Mouse (Mus musculus): ENCODE measurements around the gene Gm1604a.
"Not testable (repeated sequence)": the region's sequence is repeated elsewhere in the genome, so short reads cannot be mapped to it uniquely, and the experiment has no call there.

Gene Gm1604a

DNA sequence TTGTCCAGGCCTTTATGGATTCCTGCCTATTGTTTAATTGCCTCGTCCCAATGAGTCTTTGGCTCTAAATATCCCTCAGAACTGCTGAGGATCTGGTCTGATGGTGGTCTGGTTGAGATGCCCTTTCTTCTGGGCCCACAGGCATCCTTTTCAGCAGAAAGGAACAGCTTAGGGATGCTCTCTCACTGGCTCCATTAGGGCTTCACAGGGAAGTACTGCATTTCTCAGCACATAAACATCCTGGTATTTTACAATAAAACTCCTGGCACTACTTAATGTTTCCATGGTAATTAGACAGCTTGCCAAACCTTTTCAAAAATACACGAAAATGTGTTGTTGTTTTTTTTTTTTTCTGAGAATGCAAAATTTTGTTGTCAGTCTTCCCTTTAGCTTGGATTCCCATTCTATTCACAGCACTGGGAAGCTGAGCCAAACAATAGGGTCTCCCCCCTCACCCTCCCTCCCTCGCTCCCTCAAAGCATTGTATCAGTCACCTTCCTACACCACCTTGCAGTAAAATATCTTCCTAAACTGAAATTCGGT, 43.7 kb downstream of the Gm1604a start:
- not testable (repeated sequence) for DNase-seq (ENCODE audit: extremely low spot score)

DNA sequence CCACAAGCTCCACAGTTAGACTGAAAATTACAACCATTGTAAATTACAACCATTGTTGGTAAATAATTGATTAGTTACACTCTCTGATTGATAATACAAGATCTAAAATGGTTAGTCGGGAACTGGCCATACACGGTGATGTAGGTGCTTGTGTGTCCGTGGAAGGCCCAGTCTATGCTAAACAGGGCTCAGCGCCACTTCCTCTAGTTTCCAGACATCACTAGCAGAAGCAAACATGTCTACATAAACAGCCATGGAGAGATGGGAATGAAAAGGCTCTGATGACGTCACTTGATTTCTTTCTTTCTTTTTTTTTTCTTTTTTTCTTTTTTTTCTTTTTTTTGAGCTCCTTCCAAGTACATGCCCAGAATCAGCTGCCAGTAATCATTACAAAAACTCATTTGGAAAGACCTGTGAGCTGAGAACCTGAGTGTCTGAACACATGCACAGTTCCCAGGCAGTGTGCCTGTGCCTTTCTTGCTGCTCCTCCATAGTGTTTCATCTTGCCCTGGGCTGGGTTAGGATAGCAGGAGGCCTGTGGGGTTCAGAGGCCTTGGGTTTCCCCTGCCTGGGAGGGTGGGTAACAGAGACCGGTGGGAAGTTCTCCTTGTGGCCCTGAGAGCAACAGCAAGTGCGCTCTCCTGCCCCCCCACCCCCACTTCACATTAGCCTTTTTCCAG, 44.3 kb downstream of the Gm1604a start:
- not testable (repeated sequence) for DNase-seq (ENCODE audit: extremely low spot score)

DNA sequence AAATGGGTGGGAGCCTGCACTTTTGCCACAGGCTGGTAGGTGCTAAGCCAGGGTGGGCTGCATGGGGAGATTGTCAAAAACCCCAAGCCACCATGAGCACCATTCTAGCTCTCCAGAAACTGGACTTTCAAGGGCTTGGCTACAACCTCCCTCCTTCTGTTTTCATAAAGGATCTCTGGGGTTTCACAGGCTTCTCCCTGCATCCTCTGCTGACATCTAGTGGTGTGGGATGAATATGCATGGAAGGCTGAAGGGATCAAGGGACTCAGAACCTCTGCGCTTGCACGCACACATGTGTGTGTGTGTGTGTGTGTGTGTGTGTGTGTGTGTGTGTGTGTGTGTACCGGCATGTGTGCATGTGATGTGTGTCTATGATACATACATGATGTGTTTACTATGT, 49.1 kb downstream of the Gm1604a start:
- DNase-seq (ENCODE audit: extremely low spot score): not testable (repeated sequence)

DNA sequence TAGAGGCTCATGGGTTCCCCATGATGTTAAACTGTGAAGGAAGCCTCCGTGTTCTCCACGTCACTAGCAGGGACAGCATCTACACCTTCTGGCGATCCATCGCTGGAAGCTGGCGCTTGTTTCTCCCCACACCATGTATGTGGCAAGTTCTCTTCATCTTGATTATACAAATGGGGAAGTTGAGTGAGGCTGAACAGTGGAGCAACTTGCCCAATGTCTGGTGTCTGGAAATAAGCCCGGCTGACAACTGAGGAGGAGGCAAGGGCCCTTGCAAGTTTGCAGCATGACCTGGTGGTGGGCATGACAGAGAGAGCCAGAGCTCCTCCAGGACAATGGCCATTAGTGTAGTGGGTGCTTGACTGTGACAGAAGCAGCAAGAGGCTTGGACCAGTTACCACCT, 50.2 kb downstream of the Gm1604a start:
- not testable (repeated sequence) for DNase-seq (ENCODE audit: extremely low spot score)

DNA sequence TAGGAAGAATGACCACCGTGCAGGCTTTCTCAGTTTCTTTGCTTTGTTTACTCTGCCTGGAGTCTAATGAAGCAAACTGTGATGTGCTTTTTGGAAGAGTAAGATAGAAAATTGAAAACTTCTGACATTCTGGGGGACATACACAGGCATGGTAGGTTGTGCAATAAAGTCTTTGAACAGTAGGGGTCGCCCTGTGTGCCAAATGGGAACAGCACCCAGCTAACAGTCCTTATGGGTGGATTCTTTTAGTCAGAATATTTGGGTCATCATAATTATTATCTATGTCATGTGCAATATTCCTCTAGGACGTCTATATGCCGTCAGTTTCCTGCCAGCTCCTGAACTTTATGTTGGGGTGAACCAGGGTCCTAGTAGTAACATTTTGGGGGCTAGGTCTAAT, 54.2 kb downstream of the Gm1604a start:
- DNase-seq (ENCODE audit: extremely low spot score): not testable (repeated sequence)

DNA sequence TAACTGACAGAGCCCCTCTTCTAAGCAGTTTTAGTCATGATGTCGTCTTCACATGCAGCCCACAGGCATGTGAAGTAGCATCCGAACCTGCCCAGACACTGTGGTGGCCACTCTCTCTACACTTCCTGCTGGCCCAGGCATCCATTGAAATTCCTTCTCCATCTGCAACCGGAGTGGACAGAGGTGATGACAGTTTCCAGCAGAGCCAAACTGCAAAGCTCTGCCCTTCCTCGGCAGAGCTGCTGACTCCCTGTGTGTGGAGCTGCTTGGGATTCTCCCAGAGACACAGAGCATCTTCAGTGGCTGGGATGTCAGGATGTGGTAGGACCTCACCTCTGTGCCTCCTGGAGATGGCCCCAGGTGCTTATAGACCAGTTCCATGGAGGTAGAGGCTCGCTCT, 59.2 kb downstream of the Gm1604a start:
- DNase-seq (ENCODE audit: extremely low spot score): not testable (repeated sequence)

DNA sequence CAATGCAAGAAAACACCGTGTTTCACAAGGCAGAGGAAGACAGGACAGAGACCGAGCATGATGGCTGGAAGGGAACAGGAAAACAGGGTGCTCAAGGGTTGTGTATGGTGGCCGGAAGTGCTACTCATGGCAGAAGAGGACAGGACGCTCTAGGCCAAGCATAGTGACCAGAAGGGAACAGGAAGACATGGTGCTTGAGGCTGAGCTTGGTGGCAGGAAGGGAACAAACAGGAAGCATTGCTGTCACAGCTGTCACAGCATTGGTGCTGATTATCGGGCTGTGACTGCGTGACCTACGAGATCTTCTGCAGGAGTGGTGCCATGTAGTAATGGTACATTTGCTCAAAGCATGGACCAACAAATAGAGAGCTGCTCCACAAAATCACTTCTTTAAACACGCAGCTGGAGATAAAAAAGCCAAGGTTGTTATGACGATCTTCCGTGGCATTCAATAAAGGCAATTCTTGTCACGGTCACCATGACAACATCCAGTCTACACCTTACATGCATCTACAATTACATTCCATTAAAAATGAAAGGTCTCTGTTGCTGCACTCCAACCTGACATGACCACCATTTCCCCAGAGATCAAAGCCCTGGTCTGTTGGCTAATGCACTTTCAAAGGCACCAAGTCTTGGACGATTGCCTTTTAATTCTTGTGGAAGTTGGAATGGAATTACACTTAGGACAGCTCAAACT, 60.3 kb downstream of the Gm1604a start:
- DNase-seq (ENCODE audit: extremely low spot score): not testable (repeated sequence)

DNA sequence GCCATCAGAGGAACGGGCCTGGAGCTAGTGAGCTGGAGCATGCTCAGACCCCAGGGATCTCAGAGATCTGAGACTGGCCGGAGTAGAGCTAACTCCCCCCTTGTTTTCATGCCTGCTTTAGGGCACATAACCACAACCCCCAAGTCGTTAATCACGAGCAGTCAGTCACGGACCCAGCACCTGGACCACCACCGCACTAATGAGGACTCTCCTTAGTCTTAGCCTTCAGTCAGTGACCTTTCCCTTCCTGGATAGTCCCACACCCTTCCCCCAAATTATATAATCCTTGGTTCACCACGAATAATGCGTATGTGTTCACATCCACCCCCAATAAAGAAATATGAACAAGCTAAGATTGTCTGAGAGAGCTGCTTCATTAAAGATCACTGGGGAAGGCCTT, 61.5 kb downstream of the Gm1604a start:
- DNase-seq (ENCODE audit: extremely low spot score): peak; percentile 0

DNA sequence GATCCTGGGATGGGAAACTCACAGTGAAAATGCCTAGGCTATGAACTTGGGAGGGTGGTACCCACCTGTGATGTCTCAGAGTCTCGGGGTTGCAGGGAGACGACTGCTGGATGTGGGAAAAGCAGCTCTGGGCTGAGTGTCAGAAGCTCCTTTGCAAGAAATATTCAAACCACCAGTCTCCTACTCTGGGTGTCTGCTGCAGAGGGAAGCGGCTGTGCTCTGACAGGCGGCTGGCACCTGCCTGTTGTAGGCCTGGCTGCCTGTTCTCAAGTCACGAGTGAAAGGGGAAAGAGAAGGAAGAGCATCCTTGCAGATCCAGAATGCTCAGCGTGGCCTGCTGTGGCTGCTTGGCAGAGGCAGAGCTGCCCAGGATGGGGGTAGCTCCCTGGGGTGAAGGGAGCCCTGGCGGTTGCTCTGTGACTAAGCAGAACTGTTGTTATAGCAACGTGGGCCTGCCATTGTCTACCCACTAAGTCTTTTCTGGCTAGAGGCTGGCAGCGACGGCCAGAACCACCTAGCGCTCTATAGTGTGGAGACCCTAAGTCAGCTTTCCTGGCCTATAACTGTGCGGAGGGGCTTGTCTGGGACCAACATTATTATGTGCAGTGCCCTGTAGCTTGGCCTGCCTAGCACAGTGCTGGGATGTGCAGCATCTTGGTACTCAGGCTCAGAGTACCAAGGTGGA, 72.6 kb downstream of the Gm1604a start:
- not testable (repeated sequence) for DNase-seq (ENCODE audit: extremely low spot score)

DNA sequence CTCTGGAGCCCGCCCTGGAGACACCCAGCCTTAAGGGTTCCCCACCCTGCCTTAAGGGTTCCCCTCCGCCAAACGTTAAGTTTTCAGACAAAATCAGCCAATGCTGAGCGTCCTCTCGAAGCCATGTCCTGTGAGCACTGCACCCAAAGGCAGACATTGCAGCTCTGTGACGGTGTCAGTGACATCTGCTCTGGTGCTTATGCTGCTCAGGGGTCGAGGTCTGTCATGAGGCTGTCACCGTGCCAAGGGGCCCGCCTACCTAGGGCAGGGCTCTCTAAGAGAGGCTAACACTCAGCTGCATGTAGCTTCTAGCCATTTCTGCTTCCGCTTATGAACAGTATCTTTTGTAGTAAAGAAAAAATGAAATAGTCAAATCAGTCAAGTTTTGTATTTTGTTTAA, 73.7 kb downstream of the Gm1604a start:
- not testable (repeated sequence) for DNase-seq (ENCODE audit: extremely low spot score)

DNA sequence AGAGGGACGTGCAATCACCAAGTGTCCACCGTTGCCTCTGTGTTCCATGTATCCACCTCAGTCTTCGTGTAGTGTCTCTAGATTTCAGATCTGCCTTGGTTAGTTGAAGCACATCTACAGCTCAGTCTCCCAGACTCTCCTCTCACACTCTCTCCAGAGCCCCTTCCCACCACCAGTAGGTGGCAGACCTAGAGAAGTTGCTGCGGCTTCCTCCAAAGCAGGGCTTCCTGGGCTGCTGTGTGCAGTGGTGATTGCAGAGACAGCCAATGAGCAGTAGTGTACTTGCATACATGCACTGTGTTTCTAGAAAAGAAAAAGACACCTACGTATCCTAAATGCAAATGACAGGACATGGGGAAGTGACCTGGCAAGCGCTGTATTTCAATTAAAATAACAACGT, 77.6 kb downstream of the Gm1604a start:
- not testable (repeated sequence) for DNase-seq (ENCODE audit: extremely low spot score)

DNA sequence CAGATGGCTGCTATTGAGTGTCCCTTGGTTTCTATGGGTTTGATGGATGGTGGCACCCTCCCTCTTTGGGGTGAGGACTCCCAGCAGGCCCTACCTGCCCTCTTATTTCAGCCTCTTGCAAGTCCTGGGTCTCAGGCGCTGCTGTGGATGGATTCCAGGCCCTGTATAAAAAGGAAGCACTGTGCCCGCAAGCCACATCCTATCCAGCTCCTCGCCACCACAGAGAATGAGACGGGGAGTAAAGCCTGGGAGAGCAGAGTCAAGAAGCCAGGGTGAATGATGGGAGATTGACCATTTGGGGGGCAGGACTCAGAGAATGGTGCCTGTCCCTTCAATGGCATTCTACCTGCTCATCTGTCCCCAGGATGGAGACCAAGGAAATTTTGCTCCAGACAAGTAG, 86.3 kb downstream of the Gm1604a start:
- DNase-seq (ENCODE audit: extremely low spot score): not testable (repeated sequence)

DNA sequence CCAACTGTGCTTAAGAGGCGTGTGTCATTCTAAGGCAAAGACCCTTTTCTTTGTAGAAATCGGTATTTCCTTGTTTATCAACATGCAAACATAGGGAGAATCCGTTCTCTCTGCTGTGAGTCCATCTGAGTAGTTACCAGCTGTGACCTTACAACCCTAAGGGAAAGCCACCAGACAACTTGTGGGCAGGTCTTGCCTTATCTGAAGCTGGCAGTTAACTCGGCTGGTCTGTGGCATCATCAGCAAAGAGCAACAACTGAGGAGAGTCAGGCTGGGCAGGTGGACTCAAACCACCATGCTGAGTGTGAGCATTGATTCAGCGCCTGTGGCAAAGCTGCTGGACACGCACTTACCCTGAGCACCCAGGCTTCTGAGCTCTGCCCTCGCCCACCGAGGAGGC, 90.9 kb downstream of the Gm1604a start:
- not testable (repeated sequence) for DNase-seq (ENCODE audit: extremely low spot score)

DNA sequence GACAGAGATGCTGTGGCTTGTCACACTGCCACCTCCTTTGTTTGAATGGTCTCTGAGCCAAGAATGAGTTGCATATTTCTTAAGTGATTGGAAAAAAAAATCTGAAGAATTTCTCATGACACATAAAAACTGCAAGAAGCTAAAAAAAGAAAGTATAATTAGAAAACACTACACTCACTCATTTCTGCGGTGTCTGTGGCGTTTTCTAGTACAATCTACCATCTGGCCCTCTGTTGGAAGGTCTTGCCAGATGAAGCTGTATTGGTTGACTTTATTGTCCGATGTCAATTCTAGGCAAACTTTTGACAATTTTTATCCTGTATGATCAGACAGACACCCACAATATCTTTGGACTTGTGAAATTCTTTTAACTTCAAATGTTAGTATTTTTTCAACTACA, 95.5 kb downstream of the Gm1604a start:
- not testable (repeated sequence) for DNase-seq (ENCODE audit: extremely low spot score)

DNA sequence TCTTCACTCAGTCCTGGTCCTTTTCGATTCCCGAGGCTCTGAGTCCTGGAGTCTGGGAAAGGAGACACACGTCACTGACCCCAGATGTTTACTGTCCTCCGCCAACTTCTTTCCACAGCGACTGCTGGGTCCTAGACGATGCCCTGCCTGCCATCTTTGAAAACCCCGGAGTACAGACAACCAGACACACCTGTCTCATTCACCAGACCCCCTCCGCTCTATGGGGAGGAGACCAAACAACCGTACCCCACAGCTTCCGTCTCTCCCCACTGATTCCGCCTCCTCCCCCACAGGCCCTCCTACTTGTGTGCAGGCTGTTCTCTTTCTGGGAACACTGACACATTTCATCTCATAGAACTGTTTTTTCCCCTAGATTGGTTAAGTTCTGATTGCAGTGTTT, 97.2 kb downstream of the Gm1604a start:
- DNase-seq (ENCODE audit: extremely low spot score): not testable (repeated sequence)

DNA sequence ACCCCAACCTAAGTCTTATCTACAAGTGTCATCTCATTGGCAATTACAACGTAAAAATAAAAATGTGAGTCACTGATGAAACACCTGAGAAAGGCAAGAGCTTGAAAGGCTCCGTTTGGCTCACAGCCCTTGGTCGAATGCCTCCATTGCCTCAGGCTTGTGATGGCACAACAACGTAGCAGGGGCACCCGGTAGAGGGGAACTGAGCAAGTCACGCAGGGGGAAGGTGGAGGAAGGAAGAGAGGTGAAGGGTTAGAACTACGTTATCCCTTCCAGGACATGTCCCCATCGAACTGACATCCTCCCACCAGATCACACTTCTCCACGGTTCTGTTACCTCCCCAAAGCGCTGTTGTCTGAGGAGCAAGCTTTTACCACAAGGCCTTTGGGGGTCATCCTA, 101.1 kb downstream of the Gm1604a start:
- not testable (repeated sequence) for DNase-seq (ENCODE audit: extremely low spot score)

DNA sequence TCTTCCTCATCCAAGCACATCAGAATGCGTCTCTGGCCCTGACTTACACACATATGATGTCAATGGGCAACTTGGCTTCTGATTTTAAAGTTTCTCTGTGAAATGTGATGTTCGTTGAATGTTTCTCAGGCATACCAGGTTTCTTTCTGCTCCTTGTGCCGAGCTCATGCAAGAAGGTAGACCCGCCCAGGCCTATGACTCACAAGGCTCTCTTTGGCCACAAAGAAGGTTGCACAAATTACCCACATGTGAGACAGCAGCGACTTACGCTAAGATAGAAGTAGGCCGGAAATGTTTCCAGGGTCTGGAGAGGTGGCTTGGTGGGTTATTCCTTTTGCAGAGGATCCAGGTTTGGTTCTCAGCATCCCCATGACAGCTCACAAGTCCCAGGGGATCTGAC, 108.6 kb downstream of the Gm1604a start:
- DNase-seq (ENCODE audit: extremely low spot score): not testable (repeated sequence)

DNA sequence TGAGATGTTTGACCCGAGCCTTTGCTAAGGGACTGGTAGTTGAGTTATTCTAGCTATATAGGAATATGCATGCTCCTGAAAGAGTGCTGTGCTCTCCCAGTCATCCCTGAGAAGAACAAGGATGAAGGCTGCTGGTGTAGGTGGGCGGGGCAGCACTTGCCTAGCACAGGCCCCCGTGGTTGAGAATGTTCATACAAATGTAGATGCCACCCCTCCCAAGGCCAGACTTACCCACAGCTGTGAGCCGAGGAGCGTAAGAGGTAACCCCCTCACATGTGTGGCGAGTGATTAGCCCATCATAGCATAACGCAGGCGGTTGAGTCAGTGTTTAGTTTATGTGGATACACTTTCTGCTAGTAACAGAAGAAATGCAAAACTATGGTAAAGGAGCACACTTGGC, 109.9 kb downstream of the Gm1604a start:
- not testable (repeated sequence) for DNase-seq (ENCODE audit: extremely low spot score)

Data from embryo, embryonic 9.5 days (tissue).